Mouse (Mus musculus): ENCODE results near the gene Zfp322a. TPM values are rescaled to one million over a fixed set of nuclear protein-coding genes. Genes with fewer than 3 reads are reported as not detected.
A peak's percentile ranks its signal among the peaks of the same experiment; 100 is the strongest.
"Not testable (repeated sequence)": the region's sequence is repeated elsewhere in the genome, so short reads cannot be mapped to it uniquely, and the experiment has no call there.

The Zfp322a gene
- total and polyA plus RNA-seq, 2 experiments from 2014 or later = 11.9 to 27.0 TPM

GRCm38 (mm10) chr13:23410632-23411031, 41.6 kb upstream of the Zfp322a start:
- Histone ChIP-seq H3K4me1 (ENCODE audit: control insufficient read depth, insufficient read depth) (0 out of 2 replicates have a peak, but pooled peaks cover 4% of the 10 kb centered on the region), H3K27me3 (ENCODE audit: control insufficient read depth, insufficient read depth, low read length) (peaks cover 24% of the 10 kb centered on the region; the same call in 1 of the 2 replicates), H3K4me3 (ENCODE audit: low read depth, low read length) (no peak overlapping the region), H3K9me3 (replicated peaks; ENCODE audit: control insufficient read depth, low read length) (no peaks in the 10 kb centered on the region), H3K9ac (replicated peaks; ENCODE audit: low read depth, low read length) (no peak overlapping the region), H3K4me2 (ENCODE audit: low read depth, low read length) (no peak overlapping the region), H3K27ac (ENCODE audit: low read depth) (no peak overlapping the region), H3K36me3 (replicated peaks; ENCODE audit: control insufficient read depth, insufficient read depth, low read length) (no peaks in the 10 kb centered on the region)
- no peak for DNase-seq (ENCODE audit: low spot score)
- TF ChIP-seq EP300 (IDR thresholded peaks at IDR 0.05; ENCODE audit: low read depth) = no peak
- WGBS = 63% methylated on average over 9 of the region's 9 CpGs
- no peak for ATAC-seq (ENCODE audit: insufficient read depth, low read depth)

GRCm38 (mm10) chr13:23402626-23403025, 33.6 kb upstream of the Zfp322a start:
- peaks cover 22% of the 10 kb centered on the region for H3K27me3 ChIP-seq (ENCODE audit: control insufficient read depth, insufficient read depth, low read length)
- DNase-seq (ENCODE audit: low spot score) = no peak
- no peaks in the 10 kb centered on the region for H3K9me3 ChIP-seq (replicated peaks; ENCODE audit: control insufficient read depth, low read length)
- no peak for TF ChIP-seq CTCF (IDR thresholded peaks at IDR 0.05; ENCODE audit: low read depth)
- H3K27ac ChIP-seq (ENCODE audit: low read depth) = no peak overlapping the region
- 42% methylated on average over 2 of the region's 2 CpGs for WGBS
- no peaks in the 10 kb centered on the region for H3K4me1 ChIP-seq (ENCODE audit: control insufficient read depth, insufficient read depth)
- H3K9ac ChIP-seq (replicated peaks; ENCODE audit: low read depth, low read length) = no peak overlapping the region
- H3K36me3 ChIP-seq (replicated peaks; ENCODE audit: control insufficient read depth, insufficient read depth, low read length) = no peaks in the 10 kb centered on the region
- H3K4me3 ChIP-seq (ENCODE audit: low read depth, low read length) = no peak overlapping the region
- ATAC-seq (ENCODE audit: insufficient read depth, low read depth) = no peak
- no peak overlapping the region for H3K4me2 ChIP-seq (ENCODE audit: low read depth, low read length)

- TF ChIP-seq EP300 (IDR thresholded peaks at IDR 0.05; ENCODE audit: low read depth) (no peak), CTCF (IDR thresholded peaks at IDR 0.05; ENCODE audit: low read depth) (peak; percentile 79)
- Histone ChIP-seq H3K4me1 (ENCODE audit: control insufficient read depth, insufficient read depth) (no peaks in the 10 kb centered on the region), H3K4me2 (ENCODE audit: low read depth, low read length) (peak overlapping the region; percentile 51), H3K27ac (ENCODE audit: low read depth) (no peak overlapping the region), H3K27me3 (ENCODE audit: control insufficient read depth, insufficient read depth, low read length) (peaks cover 29% of the 10 kb centered on the region), H3K9ac (replicated peaks; ENCODE audit: low read depth, low read length) (no peak overlapping the region), H3K4me3 (ENCODE audit: low read depth, low read length) (peak overlapping the region; percentile 28), H3K9me3 (replicated peaks; ENCODE audit: control insufficient read depth, low read length) (no peaks in the 10 kb centered on the region), H3K36me3 (replicated peaks; ENCODE audit: control insufficient read depth, insufficient read depth, low read length) (no peaks in the 10 kb centered on the region)
- ATAC-seq (ENCODE audit: insufficient read depth, low read depth) = peak; percentile 36
- 4% methylated on average over 19 of the region's 19 CpGs for WGBS
- DNase-seq (ENCODE audit: low spot score) = peak; percentile 35
Measured at GRCm38 (mm10) chr13:23401683-23402527, 32.9 kb upstream of the Zfp322a start.

GRCm38 (mm10) chr13:23400771-23401682, 32.0 kb upstream of the Zfp322a start:
- 13% methylated on average over 24 of the region's 24 CpGs for WGBS

GRCm38 (mm10) chr13:23396913-23397312, 27.9 kb upstream of the Zfp322a start:
- Histone ChIP-seq H3K4me2 (ENCODE audit: low read depth, low read length) (peak overlapping the region; percentile 70), H3K4me3 (ENCODE audit: low read depth, low read length) (peak overlapping the region; percentile 47; the same call in 1 of the 2 replicates), H3K27me3 (ENCODE audit: control insufficient read depth, insufficient read depth, low read length) (peaks cover 50% of the 10 kb centered on the region)
- H3K9me3 ChIP-seq (replicated peaks; ENCODE audit: control insufficient read depth, low read length); H3K36me3 ChIP-seq (replicated peaks; ENCODE audit: control insufficient read depth, insufficient read depth, low read length); H3K27ac ChIP-seq (ENCODE audit: low read depth); H3K9ac ChIP-seq (replicated peaks; ENCODE audit: low read depth, low read length); H3K4me1 ChIP-seq (ENCODE audit: control insufficient read depth, insufficient read depth); DNase-seq (ENCODE audit: low spot score); ATAC-seq (ENCODE audit: insufficient read depth, low read depth): not testable (repeated sequence)
- 15% methylated on average over 14 of the region's 14 CpGs for WGBS

More at GRCm38 (mm10) chr13:23400771-23401682, 32.0 kb upstream of the Zfp322a start:
- H3K27ac ChIP-seq (ENCODE audit: low read depth) = no peak overlapping the region
- H3K4me1 ChIP-seq (ENCODE audit: control insufficient read depth, insufficient read depth) = 0 out of 2 replicates have a peak, but pooled peaks cover 5% of the 10 kb centered on the region
- H3K36me3 ChIP-seq (replicated peaks; ENCODE audit: control insufficient read depth, insufficient read depth, low read length) = no peaks in the 10 kb centered on the region
- TF ChIP-seq EP300 (IDR thresholded peaks at IDR 0.05; ENCODE audit: low read depth) (no peak), CTCF (IDR thresholded peaks at IDR 0.05; ENCODE audit: low read depth) (no peak)
- H3K4me3 ChIP-seq (ENCODE audit: low read depth, low read length) = peak overlapping the region; percentile 28
- DNase-seq (ENCODE audit: low spot score) (no peak), ATAC-seq (ENCODE audit: insufficient read depth, low read depth) (no peak)
- no peak overlapping the region for H3K4me2 ChIP-seq (ENCODE audit: low read depth, low read length)
- H3K9ac ChIP-seq (replicated peaks; ENCODE audit: low read depth, low read length) = no peak overlapping the region
- peaks cover 34% of the 10 kb centered on the region for H3K27me3 ChIP-seq (ENCODE audit: control insufficient read depth, insufficient read depth, low read length)
- H3K9me3 ChIP-seq (replicated peaks; ENCODE audit: control insufficient read depth, low read length) = no peaks in the 10 kb centered on the region

Measured in heart, postnatal 0 days (tissue).